In the genomic region with DNA sequence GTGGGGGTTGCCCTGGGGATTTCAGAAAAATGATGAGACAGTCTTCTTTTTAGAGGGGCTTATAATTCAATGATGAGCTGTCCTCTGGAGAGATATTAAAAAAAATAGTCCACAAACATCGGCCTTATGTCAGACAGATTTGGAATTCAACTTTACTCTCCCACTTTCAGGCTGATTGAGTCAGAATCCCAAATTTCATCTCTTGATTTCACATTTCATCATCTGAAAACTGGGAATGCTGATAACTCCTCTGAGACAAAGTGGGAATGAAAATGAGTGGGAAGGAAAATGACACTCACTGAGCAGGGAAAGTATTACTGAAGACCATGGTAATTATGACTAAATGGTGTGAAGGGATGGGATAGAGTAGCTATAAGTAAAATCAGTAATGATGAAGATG, we compare ENCODE assay signal across 19 mouse cellular contexts.
DNase-seq lines count a peak whose midpoint lies in the region; TF ChIP-seq lines count a peak whose summit lies in the region.
"Had no signal": no experiment of that assay in that cellular context is flagged by ENCODE, and none has a peak within 500 bp of the region (broad histone marks: within the 10 kb centered on the region; RNA-seq: fewer than 3 reads in every experiment).

No protein-coding gene starts in this region.

- H3K79me2 ChIP-seq in myocyte (ENCODE audit: control insufficient read depth, insufficient read depth), result no peaks in the 10 kb centered on the region

- H3K27me3 ChIP-seq in myocyte (ENCODE audit: control insufficient read depth, insufficient read depth, insufficient read length), result no peaks in the 10 kb centered on the region
- H3K27me3 ChIP-seq: embryonic facial prominence, embryonic 12.5 days; forebrain, embryonic 12.5 days; Patski had no signal

- no peak for TF ChIP-seq POLR2A in myocyte (IDR thresholded peaks at IDR 0.05; ENCODE audit: insufficient read length, low read depth)

- peak overlapping the region; percentile 52 for H3K4me2 ChIP-seq in myocyte (ENCODE audit: low read depth)
- H3K4me2 ChIP-seq: embryonic facial prominence, embryonic 12.5 days; forebrain, embryonic 12.5 days had no signal

- H3K4me3 ChIP-seq in layer of hippocampus, adult 2 months, result no peak overlapping the region
- no peak overlapping the region for H3K4me3 ChIP-seq in myocyte
- H3K4me3 ChIP-seq: embryonic facial prominence, embryonic 10.5 days; embryonic facial prominence, embryonic 12.5 days; erythroblast, embryonic 14.5 days; forebrain, embryonic 10.5 days; forebrain, embryonic 12.5 days had no signal

- H3K27ac ChIP-seq in layer of hippocampus, adult 2 months, result peak overlapping the region; percentile 70
- H3K27ac ChIP-seq: embryonic facial prominence, embryonic 10.5 days; embryonic facial prominence, embryonic 12.5 days; forebrain, embryonic 10.5 days; forebrain, embryonic 12.5 days had no signal

- no peaks in the 10 kb centered on the region for H3K36me3 ChIP-seq in myocyte (ENCODE audit: control insufficient read depth, insufficient read depth)
- H3K36me3 ChIP-seq: embryonic facial prominence, embryonic 10.5 days; embryonic facial prominence, embryonic 12.5 days; forebrain, embryonic 10.5 days; forebrain, embryonic 12.5 days had no signal

- no peak for TF ChIP-seq CTCF in layer of hippocampus, adult 2 months (conservative IDR thresholded peaks at IDR 0.05)

- no peak for DNase-seq in layer of hippocampus, adult 2 months (ENCODE audit: low spot score in 2 of 2)
- no peak for DNase-seq in layer of hippocampus, postnatal 10 days (ENCODE audit: low spot score in 2 of 2)
- peak; percentile 42 for DNase-seq in brain, adult 2 months (ENCODE audit: low read depth, low spot score)
- DNase-seq in liver, result no peak
- no peak for DNase-seq in retina, postnatal 1 day
- DNase-seq: adrenal gland, adult 8-10 months; adrenal gland, postnatal 25 days; cerebellum, adult 11-12 months; cerebellum, adult 2 months; cerebellum, adult 9-10 months; cerebellum, postnatal 10 days; cerebellum, postnatal 25 days had no signal

- no peak overlapping the region for H3ac ChIP-seq in myocyte (ENCODE audit: control insufficient read depth, insufficient read length)

TF ChIP-seq in myocyte, 11 proteins besides CTCF, POLR2A, EP300 and RAD21:
- no peak for TF ChIP-seq MYOD1 (IDR thresholded peaks at IDR 0.05; ENCODE audit: control insufficient read depth in 1 of 3, insufficient read length in 2 of 3, low read depth in 2 of 3)
- peak; percentile 94 for TF ChIP-seq CEBPB (IDR thresholded peaks at IDR 0.05; ENCODE audit: insufficient read depth, poor library complexity, severe bottlenecking)
- no peak for TF ChIP-seq MYOG (IDR thresholded peaks at IDR 0.05; ENCODE audit: control insufficient read depth in 1 of 3, insufficient read depth in 1 of 3, insufficient read length in 2 of 3, low read depth in 2 of 3)
- no peak for TF ChIP-seq SRF (IDR thresholded peaks at IDR 0.05; ENCODE audit: control insufficient read depth, insufficient read length, low read depth)
